Mouse (Mus musculus) ES-E14 (cell line): ENCODE data around the gene Ipo11. TPM values are rescaled to one million over a fixed set of nuclear protein-coding genes. Genes with fewer than 3 reads are reported as not detected.

Source experiments
- DNase-seq: peaks from one replicate; pipeline ENCODE4 v3.0.0-alpha.2; 2013; ENCODE audit warnings: low read depth, low spot score
- H3K27ac ChIP-seq: 2 replicates; pipeline ENCODE4 v1.5.1; 2012; ENCODE audit warnings: low read depth, mild to moderate bottlenecking, low read length, moderate library complexity, mixed read lengths; ENCODE audit not compliant: poor library complexity, insufficient read depth, severe bottlenecking
- H3K36me3 ChIP-seq: 2 replicates; pipeline ENCODE4 v1.6.1; 2012; ENCODE audit warnings: mild to moderate bottlenecking, low read length, moderate library complexity, mixed read lengths; ENCODE audit not compliant: control insufficient read depth, poor library complexity, insufficient read depth, severe bottlenecking
- H3K4me1 ChIP-seq, 2 experiments: fragments of 150-350 bp in 1 of 2; sonication (generic) in 1 of 2; 2 replicates each; pipeline ENCODE4 v1.6.1; 2012; ENCODE audit warnings: low read length in 2 of 2, mild to moderate bottlenecking in 1 of 2, mixed read lengths in 1 of 2; ENCODE audit not compliant: control insufficient read depth in 2 of 2, insufficient read depth in 2 of 2, poor library complexity in 1 of 2
- H3K4me3 ChIP-seq, 2 experiments: fragments of 150-350 bp in 1 of 2; sonication (generic) in 1 of 2; 2 replicates each; pipeline ENCODE4 v1.5.1; 2012; ENCODE audit warnings: low read length in 2 of 2, low read depth in 1 of 2, mild to moderate bottlenecking in 1 of 2, mixed read lengths in 1 of 2; ENCODE audit not compliant: insufficient read depth in 1 of 2, poor library complexity in 1 of 2, severe bottlenecking in 1 of 2
- H3K9ac ChIP-seq: 2 replicates; pipeline ENCODE4 v1.6.1; 2012; ENCODE audit warnings: low read depth, mild to moderate bottlenecking, low read length, mixed read lengths; ENCODE audit not compliant: poor library complexity, insufficient read depth, severe bottlenecking
- H3K9me3 ChIP-seq: fragments of 150-350 bp; sonication (generic); 2 replicates; pipeline ENCODE4 v1.6.1; 2012; ENCODE audit warnings: low read depth, mild to moderate bottlenecking, low read length; ENCODE audit not compliant: control insufficient read depth, insufficient read depth
- CHD2 ChIP-seq: IDR thresholded peaks from 2 replicates; pipeline ENCODE4 v1.6.1; 2014; ENCODE audit warnings: mild to moderate bottlenecking, low read depth, low read length, inconsistent platforms
- HCFC1 ChIP-seq: IDR thresholded peaks from 2 replicates; pipeline ENCODE4 v1.6.1; 2012; ENCODE audit warnings: low read length, inconsistent platforms, borderline replicate concordance; ENCODE audit not compliant: insufficient read depth
- MAFK ChIP-seq: IDR thresholded peaks from 2 replicates; pipeline ENCODE4 v1.6.1; 2014; ENCODE audit warnings: mild to moderate bottlenecking, low read depth, low read length, inconsistent platforms; ENCODE audit not compliant: insufficient read depth
- ZC3H11A ChIP-seq: IDR thresholded peaks from 2 replicates; pipeline ENCODE4 v1.6.1; 2012; ENCODE audit warnings: low read depth, mild to moderate bottlenecking, inconsistent platforms, low read length, borderline replicate concordance
- ZNF384 ChIP-seq: IDR thresholded peaks from 2 replicates; pipeline ENCODE4 v1.6.1; 2012; ENCODE audit warnings: low read depth, low read length, inconsistent platforms
- in situ Hi-C, 2 experiments: fragments of 600-800 bp; cut with MboI; formaldehyde crosslinking; loops; one replicate each; pipeline ENCODE4 v1.15.1; 2025; ENCODE audit warnings: low sequenced_read_pairs in 2 of 2, inconsistent platforms in 1 of 2; ENCODE audit not compliant: unreplicated experiment in 2 of 2
- total RNA-seq: library from RNA; depleted of rRNA; stranded (reverse); fragments of 300-350 nt; gene quantifications from 2 replicates; pipeline ENCODE4 v1.2.3, GENCODE M21; 2012

Ipo11 gene
- total RNA-seq, 1 experiment: 68.6 TPM

DNA sequence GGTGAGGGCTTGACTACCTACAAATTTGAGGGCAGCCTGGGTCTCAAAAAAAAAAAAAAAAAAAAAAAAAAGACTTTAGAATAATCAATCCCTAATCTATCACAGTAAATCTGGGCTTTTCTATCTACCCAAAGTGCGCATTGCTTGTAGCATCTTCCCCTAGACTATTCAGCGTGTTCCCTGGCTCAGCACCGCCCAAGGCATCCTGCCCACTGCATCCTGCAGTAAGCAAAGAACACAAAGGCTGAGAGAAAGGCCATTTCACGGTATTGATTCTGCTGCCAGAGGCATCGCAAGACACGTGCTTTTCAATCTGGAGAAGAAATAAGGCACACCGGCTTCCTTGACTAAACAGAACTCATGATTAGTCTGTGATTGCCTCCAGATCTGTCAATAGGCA lies 147.9 kb downstream of the Ipo11 start:
- in situ Hi-C loops: no loop called here
- H3K9me3 ChIP-seq: peaks cover 6% of the 10 kb centered on the region
- DNase-seq: no peak
- no peak overlapping the region for H3K9ac ChIP-seq
- no peak overlapping the region for H3K4me3 ChIP-seq
- no peak overlapping the region for H3K27ac ChIP-seq
- peaks cover 3% of the 10 kb centered on the region for H3K36me3 ChIP-seq
- no peaks in the 10 kb centered on the region for H3K4me1 ChIP-seq
- TF ChIP-seq HCFC1 (no peak), MAFK (no peak), ZC3H11A (no peak), CHD2 (no peak), ZNF384 (no peak)

DNA sequence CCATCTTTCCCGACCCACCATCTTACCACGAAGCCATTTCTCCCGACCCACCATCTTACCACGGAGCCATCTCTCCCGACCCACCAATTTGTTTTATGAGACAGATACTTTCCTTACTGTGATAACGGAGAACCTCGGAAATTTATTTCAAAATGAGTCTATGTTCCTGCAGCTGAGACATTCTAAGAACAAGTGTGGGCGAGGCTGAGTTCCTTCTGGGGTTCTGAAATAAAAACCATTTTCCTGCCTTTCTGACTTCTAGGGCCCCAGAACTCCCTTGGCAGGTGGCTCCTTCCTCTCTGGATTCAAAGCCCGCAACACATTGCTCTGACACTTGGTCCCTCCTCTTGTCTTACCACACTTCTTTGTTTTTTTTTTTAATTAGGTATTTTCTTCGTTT lies 168.0 kb downstream of the Ipo11 start:
- Histone ChIP-seq H3K36me3 (no peaks in the 10 kb centered on the region), H3K27ac (no peak overlapping the region), H3K9ac (no peak overlapping the region), H3K4me1 (no peaks in the 10 kb centered on the region), H3K9me3 (no peaks in the 10 kb centered on the region), H3K4me3 (no peak overlapping the region)
- TF ChIP-seq HCFC1: no peak
- no peak for TF ChIP-seq MAFK
- TF ChIP-seq ZNF384: no peak
- no peak for TF ChIP-seq CHD2
- no peak for TF ChIP-seq ZC3H11A
- in situ Hi-C loops: no loop called here
- no peak for DNase-seq

DNA sequence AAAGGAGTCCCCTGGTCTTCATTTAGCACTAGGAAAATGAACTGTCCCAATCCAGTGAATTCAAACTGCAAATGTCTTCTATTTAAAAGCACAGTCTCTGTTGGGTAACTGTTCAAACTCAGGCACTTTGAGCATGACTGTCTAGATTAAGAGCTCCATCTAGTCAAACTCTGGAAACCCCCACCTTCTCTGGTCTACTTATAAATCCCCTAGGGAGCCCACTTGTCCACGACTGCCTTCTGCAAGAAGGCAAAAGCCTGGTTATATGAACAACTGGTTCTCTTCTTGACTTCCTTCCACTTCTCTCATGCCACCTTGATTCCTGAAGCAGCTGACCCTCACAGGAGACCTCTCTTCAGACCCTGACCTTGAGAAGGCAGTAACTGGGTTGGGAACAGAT lies 174.1 kb downstream of the Ipo11 start:
- DNase-seq: no peak
- H3K4me3 ChIP-seq: no peak overlapping the region
- no peak overlapping the region for H3K27ac ChIP-seq
- H3K4me1 ChIP-seq: no peaks in the 10 kb centered on the region
- no peak overlapping the region for H3K9ac ChIP-seq
- H3K36me3 ChIP-seq: no peaks in the 10 kb centered on the region
- TF ChIP-seq MAFK (no peak), HCFC1 (no peak), ZNF384 (no peak), CHD2 (no peak), ZC3H11A (no peak)
- no peaks in the 10 kb centered on the region for H3K9me3 ChIP-seq
- in situ Hi-C loops: no loop called here

DNA sequence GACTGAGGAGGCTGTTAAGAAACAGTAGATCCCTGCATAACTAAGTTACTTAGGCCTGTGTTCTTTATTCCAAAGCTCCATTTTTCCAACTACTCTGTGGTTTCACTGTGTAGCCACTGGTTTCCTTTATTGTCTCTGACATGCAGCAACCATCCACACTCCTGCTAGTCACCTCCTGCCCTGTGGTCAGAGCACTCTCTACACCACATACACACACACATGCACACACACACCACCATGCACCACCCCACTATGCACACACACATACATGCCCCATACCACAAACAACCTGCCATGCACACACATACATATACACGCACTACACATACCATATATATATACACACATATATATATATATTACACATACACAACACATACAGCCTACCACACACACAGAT lies 175.1 kb downstream of the Ipo11 start:
- TF ChIP-seq ZNF384: no peak
- DNase-seq: no peak
- H3K9me3 ChIP-seq: no peaks in the 10 kb centered on the region
- no peak overlapping the region for H3K4me3 ChIP-seq
- no peaks in the 10 kb centered on the region for H3K4me1 ChIP-seq
- no peak overlapping the region for H3K9ac ChIP-seq
- in situ Hi-C loops: no loop called here
- H3K27ac ChIP-seq: no peak overlapping the region
- H3K36me3 ChIP-seq: no peaks in the 10 kb centered on the region

DNA sequence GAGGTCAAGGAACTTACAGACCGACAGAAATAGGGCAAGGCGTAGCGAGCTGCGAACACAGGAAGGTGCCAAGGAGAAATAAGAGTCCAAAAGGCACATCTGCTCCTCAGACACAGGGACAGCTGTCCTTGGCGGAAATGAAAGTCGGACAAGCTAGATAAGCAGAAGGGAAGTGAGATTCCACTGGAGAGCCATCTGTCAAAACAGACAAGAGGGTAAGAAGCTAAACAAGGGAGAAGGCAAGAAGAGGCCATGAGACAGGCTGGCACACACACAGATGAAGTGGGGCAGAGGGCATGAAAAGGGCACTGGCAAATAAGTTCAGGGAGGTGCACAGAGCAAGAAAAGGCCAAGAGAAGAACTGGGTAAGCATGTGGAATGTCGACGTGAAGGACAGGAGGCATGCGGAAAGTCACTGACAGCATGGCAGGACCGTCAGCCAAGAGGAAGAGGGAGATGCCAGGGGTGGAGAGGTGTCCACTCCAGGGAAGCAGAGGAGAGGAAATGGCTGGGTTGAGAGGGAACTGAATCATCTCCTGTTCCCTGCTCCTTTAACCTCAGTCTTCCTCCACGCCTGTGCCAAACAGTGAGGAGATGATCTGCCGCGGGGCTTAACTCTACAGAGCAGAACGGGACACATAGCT lies 176.4 kb downstream of the Ipo11 start:
- no peak overlapping the region for H3K27ac ChIP-seq
- no peaks in the 10 kb centered on the region for H3K36me3 ChIP-seq
- in situ Hi-C loops: no loop called here
- H3K4me3 ChIP-seq: no peak overlapping the region
- H3K9me3 ChIP-seq: no peaks in the 10 kb centered on the region
- no peak overlapping the region for H3K9ac ChIP-seq
- TF ChIP-seq HCFC1: no peak
- TF ChIP-seq ZC3H11A: no peak
- TF ChIP-seq ZNF384: no peak
- no peak for TF ChIP-seq CHD2
- TF ChIP-seq MAFK: no peak
- no peak for DNase-seq
- no peaks in the 10 kb centered on the region for H3K4me1 ChIP-seq
